Mouse (Mus musculus) embryonic facial prominence, embryonic 13.5 days (tissue): ENCODE measurements around the gene Grm2. TPM values are rescaled to one million over a fixed set of nuclear protein-coding genes. Genes with fewer than 3 reads are reported as not detected.

ENCODE experiments used
- ATAC-seq: fragments of 200-750 bp; cut with Nextera tagmentation; 2 replicates; pipeline ENCODE4 v1.8.0; 2017; ENCODE audit warnings: low read depth; ENCODE audit not compliant: insufficient number of reproducible peaks, insufficient read depth, low FRiP score, low TSS enrichment
- H3K27ac ChIP-seq: fragments of 300-500 bp; sonication (generic); 2 replicates; pipeline ENCODE4 v1.5.1; 2015; ENCODE audit warnings: moderate library complexity, mild to moderate bottlenecking, inconsistent platforms
- H3K27me3 ChIP-seq: fragments of 300-500 bp; sonication (generic); 2 replicates; pipeline ENCODE4 v1.6.1; 2015; ENCODE audit warnings: mild to moderate bottlenecking, inconsistent platforms
- H3K36me3 ChIP-seq: fragments of 300-500 bp; sonication (generic); 2 replicates; pipeline ENCODE4 v1.6.1; 2015; ENCODE audit warnings: mild to moderate bottlenecking, inconsistent platforms
- H3K4me1 ChIP-seq: fragments of 300-500 bp; sonication (generic); 2 replicates; pipeline ENCODE4 v1.6.1; 2015; ENCODE audit warnings: inconsistent platforms
- H3K4me2 ChIP-seq: fragments of 300-500 bp; sonication (generic); 2 replicates; pipeline ENCODE4 v1.6.1; 2015; ENCODE audit warnings: moderate library complexity, mild to moderate bottlenecking, inconsistent platforms
- H3K4me3 ChIP-seq: fragments of 300-500 bp; sonication (generic); 2 replicates; pipeline ENCODE4 v1.5.1; 2015; ENCODE audit warnings: mild to moderate bottlenecking, inconsistent platforms
- H3K9ac ChIP-seq: fragments of 300-500 bp; sonication (generic); 2 replicates; pipeline ENCODE4 v1.6.1; 2015; ENCODE audit warnings: mild to moderate bottlenecking, inconsistent platforms
- H3K9me3 ChIP-seq: fragments of 300-500 bp; sonication (generic); 2 replicates; pipeline ENCODE4 v1.6.1; 2016; ENCODE audit warnings: inconsistent platforms
- WGBS: fragments of 180-500 bp; shearing (Covaris S2); methylation state at CpG from one replicate; pipeline ENCODE4 v1.1.7; 2015; ENCODE audit warnings: mixed read lengths; 5-methylcytosine and 5-hydroxymethylcytosine counted together
- polyA plus RNA-seq: library from polyadenylated mRNA; unstranded; fragments of >200 nt; fragmentation: Nextera tagmentation; extraction: Ambion mirVana; gene quantifications from 2 replicates; pipeline ENCODE4 v1.2.1, GENCODE M21; 2015

Gene Grm2
- polyA plus RNA-seq, 1 experiment from 2014 or later, result 0.13 TPM

DNA sequence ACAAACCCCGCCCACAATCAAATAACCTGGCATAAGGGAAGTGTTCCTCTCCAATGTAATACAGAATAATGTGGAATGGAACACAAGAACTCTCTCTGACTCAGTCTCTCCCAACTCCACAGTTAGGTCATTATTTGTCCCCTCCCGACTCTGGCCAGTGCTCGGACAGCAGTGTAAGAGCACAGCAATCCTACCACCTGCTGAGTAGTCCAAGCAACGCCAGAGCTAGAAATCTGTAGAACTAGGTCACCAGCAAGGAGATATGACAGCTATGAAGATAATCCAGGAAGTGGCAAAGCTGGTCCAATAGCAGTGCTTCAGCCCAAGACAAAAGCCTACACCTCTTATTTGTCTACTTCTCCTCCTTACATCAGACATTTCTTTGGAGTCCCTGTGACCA lies 20.7 kb upstream of the Grm2 start:
- H3K9me3 ChIP-seq, result no peaks in the 10 kb centered on the region
- no peak overlapping the region for H3K9ac ChIP-seq
- no peaks in the 10 kb centered on the region for H3K27me3 ChIP-seq
- no peak overlapping the region for H3K4me2 ChIP-seq
- WGBS, result 83% methylated on average over 4 of the region's 4 CpGs
- no peak overlapping the region for H3K27ac ChIP-seq
- H3K4me3 ChIP-seq, result no peak overlapping the region
- H3K36me3 ChIP-seq, result peaks cover 72% of the 10 kb centered on the region
- H3K4me1 ChIP-seq, result no peaks in the 10 kb centered on the region
- no peak for ATAC-seq

DNA sequence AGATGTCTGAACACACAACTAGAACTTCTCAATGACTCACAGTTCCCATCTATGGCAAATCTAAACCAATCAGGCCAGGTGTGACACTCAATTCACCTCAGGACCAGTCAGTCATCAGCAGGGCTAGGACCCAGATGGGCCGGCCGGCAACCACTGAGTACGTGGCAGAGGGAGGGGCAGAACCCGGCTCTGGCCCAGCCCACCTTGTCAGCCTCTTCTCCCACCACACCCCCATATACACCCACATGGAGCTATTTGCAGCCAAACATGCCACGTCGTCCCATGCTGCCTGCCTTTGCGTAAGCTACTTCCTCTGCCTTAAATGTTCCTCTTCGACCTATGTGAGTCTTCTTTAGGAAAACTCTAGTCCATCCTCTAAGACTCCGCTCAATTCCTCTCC lies 20.1 kb upstream of the Grm2 start:
- H3K4me2 ChIP-seq, result no peak overlapping the region
- H3K4me3 ChIP-seq, result no peak overlapping the region
- WGBS, result 73% methylated on average over 9 of the region's 9 CpGs
- peaks cover 72% of the 10 kb centered on the region for H3K36me3 ChIP-seq
- no peak for ATAC-seq
- H3K4me1 ChIP-seq, result no peaks in the 10 kb centered on the region
- H3K27ac ChIP-seq, result no peak overlapping the region
- no peaks in the 10 kb centered on the region for H3K27me3 ChIP-seq
- no peaks in the 10 kb centered on the region for H3K9me3 ChIP-seq
- no peak overlapping the region for H3K9ac ChIP-seq

DNA sequence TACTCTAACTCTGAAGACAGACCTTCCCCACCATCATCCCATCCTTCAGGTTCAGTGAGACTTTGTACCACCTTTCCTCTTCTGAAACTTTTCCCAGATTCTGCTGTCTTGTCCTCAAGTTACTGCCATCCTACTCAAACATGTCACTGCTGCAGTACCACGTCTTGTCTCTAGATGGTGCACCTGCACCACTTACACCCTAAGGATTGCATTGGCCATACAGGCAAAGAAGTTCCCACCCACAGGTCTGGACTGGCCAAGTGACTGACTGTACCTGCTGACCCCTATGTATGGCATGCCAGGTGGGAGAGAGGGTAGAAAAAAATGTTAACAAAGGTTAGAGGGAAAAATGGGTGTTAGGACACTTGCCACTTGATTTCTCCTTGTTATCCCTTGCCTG lies 19.6 kb upstream of the Grm2 start:
- H3K4me1 ChIP-seq, result no peaks in the 10 kb centered on the region
- no peak for ATAC-seq

DNA sequence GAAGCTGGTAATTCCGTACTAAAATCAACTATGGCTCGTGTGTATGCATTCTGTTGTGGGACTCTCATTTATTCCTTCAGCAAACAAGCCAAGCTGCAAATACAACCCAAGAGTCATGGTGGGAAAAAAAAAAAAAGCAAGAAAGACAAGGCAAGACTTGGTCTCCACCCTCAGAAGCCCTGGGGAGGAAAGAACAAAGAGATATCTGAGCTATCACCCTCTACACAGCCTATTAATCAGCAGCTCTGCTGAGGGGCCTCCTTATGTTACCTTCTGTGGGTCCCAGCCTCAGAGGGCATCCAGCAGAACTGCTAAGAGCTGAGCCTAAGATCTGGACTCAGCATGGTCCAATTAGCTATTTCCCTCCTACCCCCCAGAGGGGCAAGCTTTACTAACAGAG lies 18.0 kb upstream of the Grm2 start:
- Histone ChIP-seq H3K4me1 (no peaks in the 10 kb centered on the region), H3K4me3 (no peak overlapping the region), H3K36me3 (peaks cover 70% of the 10 kb centered on the region), H3K9me3 (no peaks in the 10 kb centered on the region), H3K9ac (no peak overlapping the region), H3K27me3 (no peaks in the 10 kb centered on the region), H3K27ac (no peak overlapping the region), H3K4me2 (no peak overlapping the region)
- no peak for ATAC-seq
- WGBS, result 89% methylated on average over 2 of the region's 2 CpGs

More for the DNA sequence above, 19.6 kb upstream of the Grm2 start:
- Histone ChIP-seq H3K9me3 (no peaks in the 10 kb centered on the region), H3K27me3 (no peaks in the 10 kb centered on the region), H3K36me3 (peaks cover 72% of the 10 kb centered on the region), H3K4me3 (no peak overlapping the region), H3K9ac (no peak overlapping the region), H3K4me2 (no peak overlapping the region), H3K27ac (no peak overlapping the region)
- WGBS, result 0% methylated on average over 1 of the region's 1 CpGs

DNA sequence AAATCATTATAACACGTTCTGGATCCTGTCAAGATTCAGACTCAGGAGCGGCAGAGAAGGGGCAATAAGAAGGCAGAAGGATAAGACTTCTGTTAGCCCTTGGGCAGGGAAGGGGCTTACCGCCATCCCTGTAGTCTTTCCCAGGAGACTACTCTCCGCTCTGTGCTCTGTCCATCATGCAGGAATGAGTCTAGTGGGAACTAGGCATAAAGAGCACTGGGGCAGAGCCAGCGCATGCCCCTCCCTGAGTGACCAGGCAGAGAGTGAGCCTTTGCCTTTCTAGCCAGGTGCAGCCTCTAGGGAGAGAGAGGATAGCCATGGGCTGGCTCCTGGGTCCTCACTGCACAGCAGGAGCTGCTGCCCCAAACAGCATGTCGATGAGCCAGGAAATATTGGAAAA lies 9.0 kb upstream of the Grm2 start:
- no peak for ATAC-seq
- no peak overlapping the region for H3K9ac ChIP-seq
- no peak overlapping the region for H3K4me3 ChIP-seq
- H3K36me3 ChIP-seq, result peaks cover 94% of the 10 kb centered on the region
- no peak overlapping the region for H3K27ac ChIP-seq
- H3K4me2 ChIP-seq, result no peak overlapping the region
- H3K27me3 ChIP-seq, result no peaks in the 10 kb centered on the region
- 78% methylated on average over 6 of the region's 6 CpGs for WGBS
- H3K9me3 ChIP-seq, result no peaks in the 10 kb centered on the region
- no peaks in the 10 kb centered on the region for H3K4me1 ChIP-seq

DNA sequence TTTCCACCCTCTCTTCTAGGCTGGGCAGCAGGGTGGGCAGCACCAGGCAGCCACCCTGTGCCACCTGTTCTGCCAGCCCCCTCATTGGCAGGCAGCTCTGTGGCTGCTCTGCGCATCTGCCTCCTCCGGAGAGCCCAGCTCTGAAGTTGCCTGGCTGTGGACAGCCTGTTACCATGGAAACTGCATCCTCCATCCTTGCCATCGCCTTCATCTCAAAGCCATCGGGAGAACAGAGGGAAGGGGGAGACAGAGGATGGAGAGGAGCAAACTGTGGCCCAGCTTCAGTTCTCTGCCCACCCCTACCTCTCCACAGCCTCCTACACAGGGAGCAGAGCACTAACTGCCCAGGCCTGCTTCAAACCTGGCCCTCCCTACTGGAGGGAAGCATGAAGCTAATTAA lies 8.6 kb upstream of the Grm2 start:
- Histone ChIP-seq H3K4me1 (no peaks in the 10 kb centered on the region), H3K9ac (no peak overlapping the region), H3K9me3 (no peaks in the 10 kb centered on the region), H3K36me3 (peaks cover 96% of the 10 kb centered on the region), H3K27ac (no peak overlapping the region), H3K4me2 (no peak overlapping the region), H3K4me3 (no peak overlapping the region), H3K27me3 (no peaks in the 10 kb centered on the region)
- no peak for ATAC-seq
- 78% methylated on average over 4 of the region's 4 CpGs for WGBS

DNA sequence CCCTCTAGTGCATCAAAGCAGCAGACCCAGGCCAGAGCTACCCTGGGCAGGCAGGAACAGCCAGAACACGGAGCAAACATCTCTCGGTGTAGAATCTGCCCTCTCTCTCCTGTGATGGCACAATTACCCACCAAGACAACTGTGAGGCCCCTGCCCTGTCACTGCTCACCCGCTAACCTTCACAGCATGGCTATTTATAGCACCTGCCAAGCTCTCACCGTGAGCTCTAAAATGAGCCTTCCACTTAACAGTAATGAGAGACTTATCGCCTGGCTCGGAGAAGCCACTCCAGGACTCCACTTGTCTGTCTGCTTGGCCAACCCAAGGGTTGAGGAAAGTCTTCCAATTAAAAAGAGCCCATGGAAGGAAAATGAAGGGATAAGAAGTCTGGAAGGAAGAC lies 7.3 kb upstream of the Grm2 start:
- Histone ChIP-seq H3K27ac (no peak overlapping the region), H3K36me3 (peaks cover 96% of the 10 kb centered on the region), H3K9ac (no peak overlapping the region), H3K4me2 (no peak overlapping the region), H3K9me3 (no peaks in the 10 kb centered on the region), H3K4me1 (no peaks in the 10 kb centered on the region), H3K4me3 (no peak overlapping the region), H3K27me3 (no peaks in the 10 kb centered on the region)
- no peak for ATAC-seq
- 88% methylated on average over 6 of the region's 6 CpGs for WGBS

DNA sequence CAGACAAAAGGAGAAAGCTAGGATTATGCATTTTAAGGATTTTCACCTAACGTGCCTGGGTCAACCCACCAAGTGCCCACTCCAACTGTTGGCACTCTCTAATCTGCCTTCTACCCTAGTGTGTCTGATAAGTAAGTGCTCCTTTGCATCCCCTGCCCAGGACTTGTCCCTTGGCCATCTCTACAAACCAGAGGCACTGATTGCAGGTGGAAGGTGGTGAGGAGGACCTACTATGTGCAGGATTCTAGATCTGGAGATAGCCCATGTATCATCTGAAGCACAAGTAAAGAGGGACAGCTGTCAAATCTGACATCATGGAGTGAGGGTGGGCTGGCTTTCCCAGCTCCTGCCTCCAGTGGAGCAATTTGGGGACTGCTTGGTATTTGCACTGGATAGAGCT lies 4.1 kb upstream of the Grm2 start:
- H3K27ac ChIP-seq, result no peak overlapping the region
- ATAC-seq, result no peak
- H3K4me1 ChIP-seq, result peaks cover 9% of the 10 kb centered on the region
- no peak overlapping the region for H3K4me2 ChIP-seq
- H3K9ac ChIP-seq, result no peak overlapping the region
- H3K27me3 ChIP-seq, result peaks cover 11% of the 10 kb centered on the region
- H3K4me3 ChIP-seq, result no peak overlapping the region
- peaks cover 71% of the 10 kb centered on the region for H3K36me3 ChIP-seq
- H3K9me3 ChIP-seq, result no peaks in the 10 kb centered on the region
- 73% methylated on average over 1 of the region's 1 CpGs for WGBS

DNA sequence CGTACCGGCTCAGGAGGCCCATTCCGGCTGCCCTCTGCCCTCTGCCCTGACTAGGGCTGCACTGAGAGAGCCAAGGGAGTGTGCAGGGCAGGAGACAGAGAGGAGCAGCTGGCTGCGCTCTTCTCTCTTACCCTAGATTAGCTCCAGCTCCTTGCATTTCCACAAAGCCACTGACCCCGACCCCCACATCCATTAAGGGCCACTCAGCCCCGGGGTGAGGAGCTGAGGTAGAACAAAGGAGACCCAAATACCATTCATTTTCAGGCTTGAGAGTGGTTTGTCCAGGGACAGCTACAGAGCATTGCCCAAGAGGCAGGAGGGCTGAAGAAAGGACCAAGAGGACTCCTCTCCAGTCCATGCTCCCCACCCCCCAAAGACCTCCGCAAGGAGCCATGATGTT lies 3.6 kb upstream of the Grm2 start:
- peaks cover 66% of the 10 kb centered on the region for H3K36me3 ChIP-seq
- peaks cover 10% of the 10 kb centered on the region for H3K4me1 ChIP-seq
- WGBS, result 42% methylated on average over 7 of the region's 7 CpGs
- no peak overlapping the region for H3K9ac ChIP-seq
- H3K4me3 ChIP-seq, result no peak overlapping the region
- H3K9me3 ChIP-seq, result no peaks in the 10 kb centered on the region
- no peak for ATAC-seq
- H3K27ac ChIP-seq, result no peak overlapping the region
- peaks cover 16% of the 10 kb centered on the region for H3K27me3 ChIP-seq
- H3K4me2 ChIP-seq, result no peak overlapping the region

DNA sequence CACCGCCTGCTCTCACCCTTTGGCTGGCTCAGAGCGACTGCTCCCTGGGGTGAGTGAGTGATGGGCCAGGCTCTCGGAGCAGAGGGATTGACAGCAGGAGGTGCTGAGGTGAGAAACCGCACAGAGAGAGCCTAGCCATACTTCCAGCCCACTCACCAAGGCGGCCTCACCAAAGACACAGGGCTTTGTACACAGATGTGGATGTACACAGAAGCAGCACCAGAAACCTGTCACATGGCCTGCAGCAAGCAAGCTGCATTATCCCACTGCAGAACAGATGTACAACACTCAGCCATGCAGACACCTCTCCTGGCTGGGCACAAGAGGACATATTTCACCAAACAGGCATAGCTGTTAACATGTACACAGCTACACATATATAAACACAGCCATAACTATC lies 1.7 kb upstream of the Grm2 start:
- no peak overlapping the region for H3K27ac ChIP-seq
- WGBS, result 50% methylated on average over 5 of the region's 5 CpGs
- no peak for ATAC-seq
- H3K9ac ChIP-seq, result no peak overlapping the region
- H3K4me1 ChIP-seq, result peaks cover 10% of the 10 kb centered on the region
- peaks cover 26% of the 10 kb centered on the region for H3K27me3 ChIP-seq
- no peak overlapping the region for H3K4me2 ChIP-seq
- H3K4me3 ChIP-seq, result no peak overlapping the region
- H3K36me3 ChIP-seq, result peaks cover 48% of the 10 kb centered on the region
- no peaks in the 10 kb centered on the region for H3K9me3 ChIP-seq

DNA sequence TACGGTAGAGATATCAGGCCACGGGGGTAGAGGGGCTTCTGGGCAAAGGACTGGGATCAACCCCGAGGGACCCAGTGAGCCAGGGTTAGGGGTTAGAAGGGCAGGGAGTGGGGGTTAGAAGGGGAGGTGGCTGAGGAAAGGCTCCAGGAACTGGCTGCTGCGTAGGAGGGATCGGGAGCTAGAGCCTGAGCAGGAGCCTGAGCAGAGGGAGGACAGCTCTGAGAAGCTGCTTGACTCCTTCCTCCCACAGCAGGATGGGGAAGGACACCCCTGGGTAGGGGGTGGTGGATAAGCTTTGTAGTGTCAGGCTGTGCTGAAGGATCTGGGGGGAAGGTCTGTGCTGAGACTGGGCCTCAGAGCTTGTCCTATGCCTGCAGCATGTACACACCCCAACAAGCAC lies 938 bp upstream of the Grm2 start:
- peaks cover 26% of the 10 kb centered on the region for H3K27me3 ChIP-seq
- no peaks in the 10 kb centered on the region for H3K9me3 ChIP-seq

DNA sequence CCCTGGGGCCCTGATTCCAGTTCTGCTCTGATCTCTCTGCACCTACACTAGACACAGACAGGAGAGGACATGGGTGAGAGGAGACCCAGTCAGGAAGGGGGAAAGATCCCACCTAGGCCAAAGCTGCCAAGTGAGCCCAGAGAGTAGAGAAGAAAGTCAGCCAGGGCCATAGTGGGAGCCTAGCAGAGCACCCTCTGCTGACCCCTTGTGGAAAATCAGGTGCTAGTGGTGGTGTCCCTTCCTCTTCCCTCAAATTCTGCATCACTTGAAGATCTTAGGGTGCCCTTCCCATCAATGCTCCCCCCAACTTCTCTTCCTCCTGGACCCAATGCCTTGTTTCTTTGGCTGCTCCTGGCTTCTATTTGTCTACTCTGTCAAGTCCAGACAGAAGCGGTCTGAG lies 3.2 kb downstream of the Grm2 start:
- Histone ChIP-seq H3K27me3 (peaks cover 26% of the 10 kb centered on the region), H3K4me1 (peaks cover 10% of the 10 kb centered on the region), H3K4me2 (no peak overlapping the region), H3K9me3 (no peaks in the 10 kb centered on the region), H3K27ac (no peak overlapping the region), H3K9ac (no peak overlapping the region), H3K4me3 (no peak overlapping the region), H3K36me3 (0 out of 2 replicates have a peak, but pooled peaks cover 1% of the 10 kb centered on the region)
- 73% methylated on average over 1 of the region's 1 CpGs for whole genome bisulfite sequencing
- ATAC-seq, result no peak

More for the DNA sequence above, 938 bp upstream of the Grm2 start:
- peaks cover 10% of the 10 kb centered on the region for H3K4me1 ChIP-seq
- H3K27ac ChIP-seq, result no peak overlapping the region
- ATAC-seq, result no peak
- H3K36me3 ChIP-seq, result peaks cover 40% of the 10 kb centered on the region
- no peak overlapping the region for H3K4me3 ChIP-seq
- 38% methylated on average over 5 of the region's 5 CpGs for WGBS
- H3K4me2 ChIP-seq, result no peak overlapping the region
- no peak overlapping the region for H3K9ac ChIP-seq

DNA sequence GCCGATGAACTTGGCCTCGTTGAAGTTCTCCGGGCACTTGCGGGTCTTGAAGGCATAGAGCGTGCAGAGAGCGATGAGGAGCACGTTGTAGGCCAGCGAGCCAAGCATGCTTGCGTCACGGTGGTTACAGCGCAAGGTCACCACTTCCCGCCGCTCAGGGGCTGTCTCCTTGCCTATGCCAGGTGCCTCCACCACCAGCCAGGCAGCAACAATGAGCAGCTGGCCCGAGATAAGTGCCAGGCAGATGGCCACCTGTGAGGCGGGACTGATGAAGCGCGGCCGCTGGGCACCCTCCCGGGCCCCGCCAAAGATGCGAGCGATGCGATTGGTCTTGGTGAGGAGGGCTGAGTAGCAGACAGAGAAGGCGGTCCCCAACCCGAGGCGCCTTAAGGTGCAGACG lies 8.7 kb downstream of the Grm2 start:
- H3K4me1 ChIP-seq, result no peaks in the 10 kb centered on the region
- no peak overlapping the region for H3K27ac ChIP-seq
- ATAC-seq, result no peak
- no peak overlapping the region for H3K4me2 ChIP-seq
- 79% methylated on average over 27 of the region's 27 CpGs for WGBS
- no peaks in the 10 kb centered on the region for H3K9me3 ChIP-seq
- no peak overlapping the region for H3K9ac ChIP-seq
- no peaks in the 10 kb centered on the region for H3K36me3 ChIP-seq
- no peaks in the 10 kb centered on the region; the same call in 1 of the 2 replicates for H3K27me3 ChIP-seq
- no peak overlapping the region for H3K4me3 ChIP-seq
